Mouse (Mus musculus): ENCODE data around the gene Grin2c.

GRCm38 (mm10) chr11:115275509-115275908 is 8.5 kb upstream of the Grin2c start:
- TF ChIP-seq CTCF (IDR thresholded peaks at IDR 0.05; ENCODE audit: control insufficient read depth, insufficient read depth, insufficient read length): no peak
- TF ChIP-seq MYOG (IDR thresholded peaks at IDR 0.05; ENCODE audit: control insufficient read depth, extremely low read depth, insufficient read length): no peak
- TF ChIP-seq CEBPB (IDR thresholded peaks at IDR 0.05; ENCODE audit: low read depth): no peak
- TF ChIP-seq MAX (IDR thresholded peaks at IDR 0.05): no peak
- no peak for TF ChIP-seq USF1 (IDR thresholded peaks at IDR 0.05; ENCODE audit: low read depth)
- no peak for TF ChIP-seq FOSL1 (IDR thresholded peaks at IDR 0.05; ENCODE audit: insufficient read depth, low read length, poor library complexity, severe bottlenecking)
